Mouse (Mus musculus): ENCODE data around the gene Flvcr1.
A peak's percentile ranks its signal among the peaks of the same experiment; 100 is the strongest.
"Not testable (repeated sequence)": the region's sequence is repeated elsewhere in the genome, so short reads cannot be mapped to it uniquely, and the experiment has no call there.

Flvcr1 gene

GRCm38 (mm10) chr1:191041352-191041751 is 15.4 kb upstream of the Flvcr1 start:
- no peak for DNase-seq (ENCODE audit: low read depth, low spot score)

- no peak for DNase-seq (ENCODE audit: low read depth, low spot score)
These were observed 12.0 kb upstream of the Flvcr1 start for GRCm38 (mm10) chr1:191037999-191038398.

DNA sequence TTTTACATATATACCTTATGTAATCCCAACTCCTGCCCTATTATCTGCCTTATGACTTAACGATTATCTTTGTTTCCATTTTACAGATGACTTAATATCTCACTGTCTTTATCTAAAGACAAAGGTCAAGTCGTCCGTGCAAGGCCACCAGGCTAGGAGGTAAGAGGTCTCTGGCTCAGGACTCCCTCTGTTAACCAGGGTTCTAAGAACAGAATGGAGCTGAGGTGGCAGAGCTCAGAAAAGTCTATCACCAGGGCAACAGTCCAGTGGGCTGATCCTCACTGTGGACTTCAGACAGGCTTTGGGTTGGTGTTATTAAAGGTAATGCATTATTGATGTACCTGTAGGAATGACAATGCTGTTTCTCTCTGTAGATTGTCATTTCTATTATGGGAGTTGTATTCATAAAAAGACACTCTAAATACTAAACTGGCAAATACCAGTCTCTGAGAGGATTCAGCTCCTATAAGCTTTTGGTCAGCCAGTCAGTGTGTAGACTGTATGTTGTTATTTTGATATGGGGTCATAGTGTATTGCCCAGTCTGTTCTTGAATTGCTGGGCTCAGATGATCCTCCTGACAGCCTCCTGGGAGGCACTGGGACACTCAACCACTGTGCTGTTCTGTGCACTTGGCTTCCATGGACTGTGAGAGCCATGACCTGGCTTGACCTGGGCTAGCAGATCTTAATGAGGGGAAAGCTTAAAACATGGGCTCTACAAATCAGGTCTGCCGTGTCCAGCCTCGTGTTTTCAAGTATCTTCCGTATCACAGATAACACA is 10.8 kb upstream of the Flvcr1 start, which contains the start of gene Spata45:
Spata45 (plus strand) TSS at position 86 of the 781 bp plus-strand sequence.
- no peak for DNase-seq (ENCODE audit: low read depth, low spot score)

DNA sequence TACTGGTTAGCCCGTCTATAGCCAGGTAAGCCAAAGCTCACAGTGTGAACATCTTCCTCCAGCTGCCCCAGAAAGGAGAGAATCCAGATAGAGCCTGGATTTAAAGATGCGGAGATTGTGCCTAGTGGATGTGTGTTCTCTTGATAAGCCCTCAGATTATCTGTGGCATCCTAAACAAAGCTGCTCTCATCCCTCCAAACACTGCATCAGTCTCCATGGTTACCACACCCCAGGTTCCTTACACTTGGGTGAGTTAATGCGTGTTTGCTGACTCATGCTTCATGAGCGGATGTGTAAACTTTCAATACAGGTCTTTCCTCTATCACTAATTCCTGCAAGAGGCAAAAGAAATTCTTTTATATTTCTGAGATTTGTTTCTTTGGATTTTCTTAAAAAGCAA is 9.7 kb upstream of the Flvcr1 start:
- DNase-seq (ENCODE audit: low read depth, low spot score): peak; percentile 53

DNA sequence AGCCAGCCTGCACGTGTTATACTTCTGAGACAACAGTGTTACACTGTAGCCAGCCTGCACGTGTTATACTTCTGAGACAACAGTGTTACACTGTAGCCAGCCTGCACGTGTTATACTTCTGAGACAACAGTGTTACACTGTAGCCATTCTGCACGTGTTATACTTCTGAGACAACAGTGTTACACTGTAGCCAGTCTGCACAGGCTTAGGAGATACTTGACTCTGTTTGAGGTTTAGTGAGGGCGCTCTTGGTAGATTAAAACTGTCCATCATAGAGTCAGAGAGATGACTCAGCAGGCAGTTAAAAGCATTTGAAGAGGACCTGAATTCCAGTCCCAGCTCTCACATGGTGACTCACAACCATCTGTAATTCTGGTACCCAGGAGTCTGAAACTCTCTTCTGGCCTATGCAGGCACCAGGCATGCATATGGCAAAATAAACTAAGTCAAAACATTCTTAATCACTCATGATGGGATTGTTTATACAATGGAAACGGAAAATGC is 5.0 kb upstream of the Flvcr1 start:
- DNase-seq (ENCODE audit: low read depth, low spot score): not testable (repeated sequence)

GRCm38 (mm10) chr1:191030182-191030581 is 4.2 kb upstream of the Flvcr1 start:
- DNase-seq (ENCODE audit: low read depth, low spot score): peak; percentile 54

GRCm38 (mm10) chr1:191025016-191026012 is 644 bp downstream of the Flvcr1 start:
- peak; percentile 56 for DNase-seq (ENCODE audit: low read depth, low spot score)

GRCm38 (mm10) chr1:191023806-191024205 is 2.2 kb downstream of the Flvcr1 start:
- not testable (repeated sequence) for DNase-seq (ENCODE audit: low read depth, low spot score)

DNA sequence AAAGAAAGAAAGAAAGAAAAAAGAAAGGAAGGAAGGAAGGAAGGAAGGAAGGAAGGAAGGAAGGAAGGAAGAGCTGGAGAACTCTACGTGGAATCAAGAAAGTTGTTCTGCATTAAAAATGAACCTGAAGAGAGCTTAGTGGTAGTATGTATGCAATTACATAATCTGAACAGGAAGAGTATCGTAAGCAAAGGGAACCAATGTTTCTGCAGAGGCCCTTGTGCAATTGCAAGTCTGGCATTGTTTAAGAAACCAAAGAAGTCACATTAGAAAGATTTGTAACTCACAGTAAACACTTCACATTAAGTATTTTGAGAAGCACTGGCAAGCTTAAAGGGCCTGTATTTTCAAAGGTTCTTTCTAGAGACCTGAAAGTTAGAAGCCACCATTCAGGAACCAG is 2.8 kb downstream of the Flvcr1 start:
- no peak for DNase-seq (ENCODE audit: low read depth, low spot score)

GRCm38 (mm10) chr1:191021016-191021415 is 4.9 kb downstream of the Flvcr1 start:
- DNase-seq (ENCODE audit: low read depth, low spot score): no peak

- no peak for DNase-seq (ENCODE audit: low read depth, low spot score)
These were observed 5.6 kb downstream of the Flvcr1 start for GRCm38 (mm10) chr1:191020217-191020924.

GRCm38 (mm10) chr1:191019803-191020202 is 6.2 kb downstream of the Flvcr1 start:
- no peak for DNase-seq (ENCODE audit: low read depth, low spot score)

- DNase-seq (ENCODE audit: low read depth, low spot score): peak; percentile 69
These were observed 11.7 kb downstream of the Flvcr1 start for GRCm38 (mm10) chr1:191014271-191014670.

GRCm38 (mm10) chr1:191008707-191009106 is 17.3 kb downstream of the Flvcr1 start:
- DNase-seq (ENCODE audit: low read depth, low spot score): peak; percentile 55

DNA sequence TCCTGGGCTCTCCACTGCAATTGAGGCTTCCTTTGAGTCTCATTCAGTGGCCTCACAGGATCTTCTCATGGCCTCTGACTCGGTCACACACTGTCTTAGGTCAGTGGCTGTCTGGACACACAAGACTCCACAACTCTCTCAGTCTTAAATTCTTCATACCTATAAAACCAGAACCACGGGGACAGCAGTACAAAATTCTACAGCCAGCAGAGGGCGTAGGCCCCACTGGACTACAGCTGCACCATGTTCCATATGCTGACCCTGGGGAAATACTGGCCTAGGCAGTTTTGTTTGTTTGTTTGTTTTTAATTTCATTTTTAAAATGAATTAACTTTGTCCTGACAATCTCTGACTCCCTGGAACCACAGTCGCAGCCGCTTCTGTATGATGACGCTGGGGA is 23.8 kb downstream of the Flvcr1 start:
- no peak for DNase-seq (ENCODE audit: low read depth, low spot score)

DNA sequence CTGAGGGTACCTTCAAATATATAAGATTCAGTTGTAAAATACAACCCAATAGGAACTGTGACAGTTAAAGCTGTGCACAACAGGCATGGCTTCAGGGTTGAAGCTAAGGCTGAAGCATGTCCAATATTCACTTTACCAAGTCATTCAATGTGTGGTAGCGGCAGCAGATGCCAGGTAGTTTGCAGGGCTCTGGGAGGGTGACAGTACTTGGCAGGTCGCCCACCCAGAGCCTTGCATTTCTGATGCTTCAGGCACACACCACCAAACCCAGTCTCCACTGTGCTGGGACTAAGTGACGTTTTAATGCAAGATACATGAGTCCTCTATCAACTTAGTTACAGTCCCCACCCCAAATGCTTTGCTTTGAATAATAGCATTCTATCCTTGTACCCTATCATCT is 25.3 kb downstream of the Flvcr1 start:
- DNase-seq (ENCODE audit: low read depth, low spot score): no peak

- DNase-seq (ENCODE audit: low read depth, low spot score): no peak
These were observed 27.9 kb downstream of the Flvcr1 start for GRCm38 (mm10) chr1:190998027-190998426.

GRCm38 (mm10) chr1:190996346-190996877 is 29.5 kb downstream of the Flvcr1 start:
- no peak for DNase-seq (ENCODE audit: low read depth, low spot score)

GRCm38 (mm10) chr1:190995548-190995947 is 30.4 kb downstream of the Flvcr1 start:
- no peak for DNase-seq (ENCODE audit: low read depth, low spot score)

GRCm38 (mm10) chr1:190989437-190990082 is 36.4 kb downstream of the Flvcr1 start:
- DNase-seq (ENCODE audit: low read depth, low spot score): peak; percentile 33

DNA sequence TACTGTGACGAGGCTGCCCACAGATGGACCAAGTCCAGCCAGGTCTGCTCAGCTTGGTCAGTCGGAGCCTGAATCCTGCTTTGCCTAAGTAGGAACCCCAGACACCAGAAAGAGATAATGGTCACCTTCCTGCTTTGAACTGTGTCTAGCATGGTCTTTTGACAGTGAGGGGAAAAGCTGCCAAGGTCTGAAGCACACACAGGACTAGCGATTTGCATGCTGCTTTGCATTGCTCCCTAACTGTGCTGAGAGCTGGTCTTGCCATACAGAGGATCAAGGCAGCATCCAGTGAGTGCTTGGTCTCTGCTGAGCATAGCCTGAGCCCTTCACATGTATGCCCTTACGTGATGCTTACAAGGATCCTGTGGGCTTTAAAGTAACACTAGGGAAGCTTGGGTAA is 44.5 kb downstream of the Flvcr1 start:
- DNase-seq (ENCODE audit: low read depth, low spot score): no peak
